In the genomic region with DNA sequence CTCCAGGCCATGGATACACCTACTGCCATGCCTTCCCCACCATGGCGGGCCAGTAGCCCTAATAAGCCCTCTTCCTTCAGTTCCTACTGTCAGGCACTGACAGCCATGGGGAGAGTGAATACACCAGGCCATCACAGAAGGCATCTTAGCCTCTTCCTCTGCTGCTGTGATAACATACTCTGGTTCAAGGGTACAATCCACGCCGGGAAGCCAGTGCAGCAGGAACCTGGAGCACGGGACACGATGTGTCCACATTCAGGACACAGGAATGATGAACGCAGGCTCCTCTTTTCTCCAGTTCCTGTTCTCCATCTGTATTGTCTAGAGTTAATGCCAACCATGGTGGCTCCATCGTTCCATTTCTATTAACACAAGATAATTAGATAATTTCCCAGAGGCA, we compare ENCODE assay signal across 13 mouse cellular contexts.
"Had no signal": no experiment of that assay in that cellular context is flagged by ENCODE, and none has a peak within 500 bp of the region (broad histone marks: within the 10 kb centered on the region; RNA-seq: fewer than 3 reads in every experiment).

No protein-coding gene starts in this region.

- H3K9me3 ChIP-seq: limb, embryonic 15.5 days; midbrain, embryonic 13.5 days had no signal

- H3K27ac ChIP-seq: limb, embryonic 12.5 days; limb, embryonic 15.5 days; liver, embryonic 14.5 days; macrophage; midbrain, embryonic 13.5 days had no signal

- H3K27me3 ChIP-seq: limb, embryonic 12.5 days; limb, embryonic 15.5 days; midbrain, embryonic 13.5 days had no signal

- H3K4me3 ChIP-seq: limb, embryonic 12.5 days; limb, embryonic 15.5 days; midbrain, embryonic 13.5 days had no signal

- DNase-seq: kidney, postnatal 14 days; left cerebral cortex, postnatal 4 days; liver, postnatal 0 days; lung, embryonic 14.5 days; thymus, adult 18-20 months; thymus, postnatal 36 days had no signal

- H3K4me1 ChIP-seq: limb, embryonic 12.5 days; limb, embryonic 15.5 days had no signal

- H3K9ac ChIP-seq: limb, embryonic 12.5 days; limb, embryonic 15.5 days; liver, embryonic 14.5 days; liver, postnatal 0 days; lung, embryonic 14.5 days; midbrain, embryonic 13.5 days had no signal

- ATAC-seq: liver, postnatal 0 days; lung, postnatal 0 days; midbrain, embryonic 13.5 days had no signal

- H3K4me2 ChIP-seq: limb, embryonic 12.5 days; limb, embryonic 15.5 days; liver, embryonic 11.5 days; lung, embryonic 14.5 days; midbrain, embryonic 13.5 days had no signal
